ENCODE assay signal across 9 mouse cellular contexts in genomic region chr7:29224756-29225394, GRCm38 (mm10). TPM values are rescaled to one million over a fixed set of nuclear protein-coding genes. Genes with fewer than 3 reads are reported as not detected.
DNase-seq lines count a peak whose midpoint lies in the region; ATAC-seq and TF ChIP-seq lines count a peak whose summit lies in the region.
"Had no signal": no experiment of that assay in that cellular context is flagged by ENCODE, and none has a peak within 500 bp of the region (broad histone marks: within the 10 kb centered on the region; RNA-seq: fewer than 3 reads in every experiment).

No protein-coding gene starts in this region.

- no peaks in the 10 kb centered on the region for H3K36me3 ChIP-seq in kidney, postnatal 0 days (ENCODE audit: insufficient read depth, low read length)
- H3K36me3 ChIP-seq in forebrain, embryonic 16.5 days (ENCODE audit: control insufficient read depth, insufficient read depth): no peaks in the 10 kb centered on the region
- no peaks in the 10 kb centered on the region for H3K36me3 ChIP-seq in midbrain, embryonic 11.5 days (ENCODE audit: control insufficient read depth, insufficient read depth, low read length)

- no peak overlapping the region for H3K4me3 ChIP-seq in kidney, postnatal 0 days (replicated peaks; ENCODE audit: low read depth, low read length)
- H3K4me3 ChIP-seq in forebrain, embryonic 16.5 days (replicated peaks; ENCODE audit: low read length): no peak overlapping the region
- H3K4me3 ChIP-seq in midbrain, embryonic 11.5 days (ENCODE audit: low read depth, low read length): 0 out of 2 replicates have a peak overlapping the region, but pooled peaks have one; percentile 5

- H3K9me3 ChIP-seq in kidney, postnatal 0 days (replicated peaks; ENCODE audit: low read length): peaks cover 7% of the 10 kb centered on the region; the same call in 1 of the 2 replicates
- H3K9me3 ChIP-seq in forebrain, embryonic 16.5 days (ENCODE audit: control insufficient read depth, low read length): peaks cover 4% of the 10 kb centered on the region; the same call in 1 of the 2 replicates
- H3K9me3 ChIP-seq in midbrain, embryonic 11.5 days (ENCODE audit: control insufficient read depth, low read length): no peaks in the 10 kb centered on the region; the same call in 1 of the 2 replicates

- no peak for TF ChIP-seq CTCF in kidney, postnatal 0 days (IDR thresholded peaks at IDR 0.05; ENCODE audit: low read depth)

- H3K4me2 ChIP-seq in kidney, postnatal 0 days (ENCODE audit: low read length): peak overlapping the region; percentile 10; the same call in 1 of the 2 replicates
- peak overlapping the region; percentile 6 for H3K4me2 ChIP-seq in forebrain, embryonic 16.5 days (ENCODE audit: low read length)
- H3K4me2 ChIP-seq in midbrain, embryonic 11.5 days: peak overlapping the region; percentile 36; the same call in 1 of the 2 replicates

- H3K27me3 ChIP-seq in kidney, postnatal 0 days (ENCODE audit: insufficient read depth, low read length): no peaks in the 10 kb centered on the region
- H3K27me3 ChIP-seq in forebrain, embryonic 16.5 days (replicated peaks; ENCODE audit: control insufficient read depth, insufficient read depth, low read length): peaks cover 2% of the 10 kb centered on the region; the same call in 1 of the 2 replicates
- H3K27me3 ChIP-seq in midbrain, embryonic 11.5 days (ENCODE audit: control insufficient read depth, insufficient read depth, low read length): no peaks in the 10 kb centered on the region

- H3K27ac ChIP-seq in kidney, postnatal 0 days: no peak overlapping the region
- no peak overlapping the region for H3K27ac ChIP-seq in forebrain, embryonic 16.5 days (ENCODE audit: low read length)
- no peak overlapping the region for H3K27ac ChIP-seq in midbrain, embryonic 11.5 days (ENCODE audit: low read depth, low read length)

- H3K4me1 ChIP-seq in kidney, postnatal 0 days (replicated peaks; ENCODE audit: insufficient read depth, low read length): no peaks in the 10 kb centered on the region
- H3K4me1 ChIP-seq in forebrain, embryonic 16.5 days (replicated peaks; ENCODE audit: control insufficient read depth, insufficient read depth, low read length): peaks cover 6% of the 10 kb centered on the region; the same call in 1 of the 2 replicates
- H3K4me1 ChIP-seq in midbrain, embryonic 11.5 days (ENCODE audit: control insufficient read depth, insufficient read depth, low read length): peaks cover 8% of the 10 kb centered on the region; the same call in 1 of the 2 replicates

- H3K9ac ChIP-seq in kidney, postnatal 0 days (ENCODE audit: low read depth, low read length): 0 out of 2 replicates have a peak overlapping the region, but pooled peaks have one; percentile 13
- H3K9ac ChIP-seq in forebrain, embryonic 16.5 days (replicated peaks; ENCODE audit: low read depth, low read length): peak overlapping the region; percentile 29; the same call in 1 of the 2 replicates
- H3K9ac ChIP-seq in midbrain, embryonic 11.5 days (ENCODE audit: low read length): peak overlapping the region; percentile 44; the same call in 1 of the 2 replicates

- 0 out of 2 replicates have a peak, but pooled peaks have one; percentile 49 for ATAC-seq in kidney, postnatal 0 days (replicated peaks; ENCODE audit: low FRiP score, low read depth)
- ATAC-seq in forebrain, embryonic 16.5 days: no peak
- ATAC-seq in midbrain, embryonic 11.5 days (ENCODE audit: low FRiP score): peak; percentile 42; the same call in 1 of the 2 replicates

- no peak for DNase-seq in kidney, postnatal 0 days (ENCODE audit: low spot score)
- DNase-seq in kidney, adult 9 months: no peak
- peak; percentile 63 for DNase-seq in R1 (ENCODE audit: low read depth, low spot score)
- DNase-seq in midbrain, embryonic 11.5 days (ENCODE audit: low spot score, missing footprints): peak; percentile 83
- no peak for DNase-seq in B cell, adult 2 months
- DNase-seq in urinary bladder, postnatal 14 days (ENCODE audit: low spot score): no peak
- no peak for DNase-seq in cerebellum, adult 11 months
- DNase-seq: heart, postnatal 4 days had no signal

- 14% methylated on average over 16 of the region's 16 CpGs for WGBS in kidney, postnatal 0 days
- WGBS in forebrain, embryonic 16.5 days: 10% methylated on average over 16 of the region's 16 CpGs
- WGBS in midbrain, embryonic 11.5 days: 10% methylated on average over 16 of the region's 16 CpGs

RNA-seq across cellular contexts. Expression of gene Kcnk6, which starts 7.4 kb away (rescaled TPM):
- 0.87 and 0.88 TPM in 2 replicates for polyA plus RNA-seq in kidney, postnatal 0 days (2015; fragmentation: Nextera tagmentation; extraction: Ambion mirVana)
- 0.61 and 1.1 TPM in 2 replicates for polyA plus RNA-seq in forebrain, embryonic 16.5 days (2015; fragmentation: Nextera tagmentation; extraction: Ambion mirVana)
- polyA plus RNA-seq in midbrain, embryonic 11.5 days (2014; fragmentation: Nextera tagmentation; extraction: Ambion mirVana): 0.22 and 0.43 TPM in 2 replicates

RNA-seq across cellular contexts. Expression of gene Catsperg1, which starts 11.0 kb away (rescaled TPM):
- polyA plus RNA-seq in kidney, postnatal 0 days (2015; fragmentation: Nextera tagmentation; extraction: Ambion mirVana): 0.51 and 0.53 TPM in 2 replicates
- polyA plus RNA-seq in forebrain, embryonic 16.5 days (2015; fragmentation: Nextera tagmentation; extraction: Ambion mirVana): 1.3 and 2.5 TPM in 2 replicates
- polyA plus RNA-seq in midbrain, embryonic 11.5 days (2014; fragmentation: Nextera tagmentation; extraction: Ambion mirVana): 0.36 and 1.2 TPM in 2 replicates

RNA-seq across cellular contexts. Expression of gene Yif1b, which starts 13.3 kb away (rescaled TPM):
- polyA plus RNA-seq in kidney, postnatal 0 days (2015; fragmentation: Nextera tagmentation; extraction: Ambion mirVana): 121 and 131 TPM in 2 replicates
- 76.3 and 81.0 TPM in 2 replicates for polyA plus RNA-seq in forebrain, embryonic 16.5 days (2015; fragmentation: Nextera tagmentation; extraction: Ambion mirVana)
- polyA plus RNA-seq in midbrain, embryonic 11.5 days (2014; fragmentation: Nextera tagmentation; extraction: Ambion mirVana): 77.1 and 81.5 TPM in 2 replicates

RNA-seq across cellular contexts. Expression of gene 2200002D01Rik, which starts 23.4 kb away (rescaled TPM):
- 23.7 and 24.1 TPM in 2 replicates for polyA plus RNA-seq in kidney, postnatal 0 days (2015; fragmentation: Nextera tagmentation; extraction: Ambion mirVana)
- polyA plus RNA-seq in forebrain, embryonic 16.5 days (2015; fragmentation: Nextera tagmentation; extraction: Ambion mirVana): 0.65 and 1.5 TPM in 2 replicates
- polyA plus RNA-seq in midbrain, embryonic 11.5 days (2014; fragmentation: Nextera tagmentation; extraction: Ambion mirVana): 2.4 and 2.7 TPM in 2 replicates

RNA-seq across cellular contexts. Expression of gene Psmd8, which starts 44.4 kb away (rescaled TPM):
- polyA plus RNA-seq in kidney, postnatal 0 days (2015; fragmentation: Nextera tagmentation; extraction: Ambion mirVana): 296 and 298 TPM in 2 replicates
- polyA plus RNA-seq in forebrain, embryonic 16.5 days (2015; fragmentation: Nextera tagmentation; extraction: Ambion mirVana): 267 and 277 TPM in 2 replicates
- polyA plus RNA-seq in midbrain, embryonic 11.5 days (2014; fragmentation: Nextera tagmentation; extraction: Ambion mirVana): 322 and 332 TPM in 2 replicates

Comparison
In these comparisons a context has a peak if more than half of its experiments do, and no peak if none do; other contexts are left out.
1. DNase-seq: peak in R1 (single experiment) and midbrain, embryonic 11.5 days (single experiment); none in kidney, postnatal 0 days (single experiment), kidney, adult 9 months (single experiment), B cell, adult 2 months (0 of 2), urinary bladder, postnatal 14 days (single experiment) and cerebellum, adult 11 months (single experiment).
2. Peak in every context shown above with its lines, with median percentiles within 50 percentile points of each other: H3K4me2 ChIP-seq and H3K9ac ChIP-seq.